Mouse (Mus musculus) intestine, postnatal 0 days (tissue): ENCODE results near the gene Mrps35. TPM values are rescaled to one million over a fixed set of nuclear protein-coding genes. Genes with fewer than 3 reads are reported as not detected.

ENCODE experiments used
- ATAC-seq: fragments of 200-750 bp; cut with Nextera tagmentation; 2 replicates; pipeline ENCODE4 v1.8.0; 2017; ENCODE audit warnings: mild to moderate bottlenecking, moderate TSS enrichment, moderate library complexity
- H3K27ac ChIP-seq: fragments of 300-500 bp; sonication (generic); 2 replicates; pipeline ENCODE4 v1.5.1; 2014; ENCODE audit warnings: mild to moderate bottlenecking, low read depth, low read length, moderate library complexity
- H3K27me3 ChIP-seq: fragments of 300-500 bp; sonication (generic); replicated peaks from 2 replicates; pipeline ENCODE4 v1.6.1; 2014; ENCODE audit warnings: low read length, mixed read lengths; ENCODE audit not compliant: control insufficient read depth, insufficient read depth
- H3K36me3 ChIP-seq: fragments of 300-500 bp; sonication (generic); 2 replicates; pipeline ENCODE4 v1.6.1; 2014; ENCODE audit warnings: mild to moderate bottlenecking, moderate library complexity; ENCODE audit not compliant: control insufficient read depth, insufficient read depth
- H3K4me1 ChIP-seq: fragments of 300-500 bp; sonication (generic); replicated peaks from 2 replicates; pipeline ENCODE4 v1.6.1; 2014; ENCODE audit warnings: antibody characterized with exemption, low read length, mixed read lengths; ENCODE audit not compliant: control insufficient read depth, insufficient read depth
- H3K4me2 ChIP-seq: fragments of 300-500 bp; sonication (generic); replicated peaks from 2 replicates; pipeline ENCODE4 v1.6.1; 2014; ENCODE audit warnings: low read depth, mild to moderate bottlenecking, moderate library complexity
- H3K4me3 ChIP-seq: fragments of 300-500 bp; sonication (generic); 2 replicates; pipeline ENCODE4 v1.5.1; 2014; ENCODE audit warnings: low read depth, low read length
- H3K9ac ChIP-seq: fragments of 300-500 bp; sonication (generic); 2 replicates; pipeline ENCODE4 v1.6.1; 2014; ENCODE audit warnings: mild to moderate bottlenecking, low read depth, low read length
- H3K9me3 ChIP-seq: fragments of 300-500 bp; sonication (generic); 2 replicates; pipeline ENCODE4 v1.6.1; 2016; ENCODE audit warnings: mixed run types; ENCODE audit not compliant: control insufficient read depth
- CTCF ChIP-seq: sonication (generic); IDR thresholded peaks from 2 replicates; pipeline ENCODE4 v1.5.1; 2016; ENCODE audit warnings: low read depth, mild to moderate bottlenecking, control low read depth, antibody characterized with exemption, moderate library complexity
- WGBS: fragments of 180-500 bp; shearing (Covaris S2); extraction: QIAGEN DNeasy Blood & Tissue Kit; methylation state at CpG from one replicate; pipeline ENCODE4 v1.1.7; 2014; 5-methylcytosine and 5-hydroxymethylcytosine counted together
- polyA plus RNA-seq: library from polyadenylated mRNA; unstranded; fragments of >200 nt; fragmentation: Nextera tagmentation; extraction: Ambion mirVana; gene quantifications from 2 replicates; pipeline ENCODE4 v1.2.1, GENCODE M21; 2015

The Mrps35 gene
- polyA plus RNA-seq, 1 experiment from 2014 or later = 97.3 TPM

GRCm38 (mm10) chr6:147075808-147076387, 33.3 kb downstream of the Mrps35 start:
- Histone ChIP-seq H3K4me1 (no peaks in the 10 kb centered on the region), H3K36me3 (peaks cover 23% of the 10 kb centered on the region), H3K9ac (no peak overlapping the region), H3K9me3 (no peaks in the 10 kb centered on the region), H3K4me3 (no peak overlapping the region), H3K27ac (peak overlapping the region; percentile 21; the same call in 1 of the 2 replicates), H3K4me2 (no peak overlapping the region), H3K27me3 (no peaks in the 10 kb centered on the region)
- TF ChIP-seq CTCF = peak; percentile 22
- 53% methylated on average over 5 of the region's 5 CpGs for WGBS
- no peak for ATAC-seq

- TF ChIP-seq CTCF = no peak
- H3K27ac ChIP-seq = no peak overlapping the region
- 82% methylated on average over 8 of the region's 8 CpGs for WGBS
- no peak overlapping the region for H3K4me2 ChIP-seq
- no peaks in the 10 kb centered on the region for H3K9me3 ChIP-seq
- no peaks in the 10 kb centered on the region for H3K27me3 ChIP-seq
- peaks cover 13% of the 10 kb centered on the region for H3K36me3 ChIP-seq
- H3K9ac ChIP-seq = no peak overlapping the region
- no peaks in the 10 kb centered on the region for H3K4me1 ChIP-seq
- ATAC-seq = no peak
- H3K4me3 ChIP-seq = no peak overlapping the region
These were observed 34.3 kb downstream of the Mrps35 start for GRCm38 (mm10) chr6:147076878-147077277.

- no peak overlapping the region for H3K4me3 ChIP-seq
- no peak overlapping the region for H3K9ac ChIP-seq
- H3K27ac ChIP-seq = no peak overlapping the region
- ATAC-seq = no peak
- TF ChIP-seq CTCF = no peak
- no peaks in the 10 kb centered on the region for H3K4me1 ChIP-seq
- no peaks in the 10 kb centered on the region for H3K27me3 ChIP-seq
- H3K9me3 ChIP-seq = no peaks in the 10 kb centered on the region
- no peak overlapping the region for H3K4me2 ChIP-seq
- 94% methylated on average over 10 of the region's 10 CpGs for WGBS
- no peaks in the 10 kb centered on the region for H3K36me3 ChIP-seq
These were observed 37.4 kb downstream of the Mrps35 start for GRCm38 (mm10) chr6:147079919-147080318.

GRCm38 (mm10) chr6:147085398-147086040, 43.0 kb downstream of the Mrps35 start:
- H3K27me3 ChIP-seq = no peaks in the 10 kb centered on the region
- no peak for ATAC-seq
- WGBS = 64% methylated on average over 7 of the region's 7 CpGs
- no peak overlapping the region for H3K9ac ChIP-seq
- no peaks in the 10 kb centered on the region for H3K9me3 ChIP-seq
- no peaks in the 10 kb centered on the region for H3K4me1 ChIP-seq
- no peaks in the 10 kb centered on the region for H3K36me3 ChIP-seq
- H3K4me3 ChIP-seq = no peak overlapping the region
- no peak overlapping the region for H3K4me2 ChIP-seq
- no peak overlapping the region for H3K27ac ChIP-seq
- TF ChIP-seq CTCF = no peak

- Histone ChIP-seq H3K9me3 (no peaks in the 10 kb centered on the region), H3K9ac (no peak within 1 kb of the TSS), H3K4me3 (no peak within 1 kb of the TSS), H3K27me3 (no peaks in the 10 kb centered on the region), H3K4me2 (peak within 1 kb of the TSS; percentile 48), H3K27ac (no peak within 1 kb of the TSS), H3K36me3 (no peaks in the 10 kb centered on the region), H3K4me1 (no peaks in the 10 kb centered on the region)
- WGBS = 21% methylated on average over 20 of the region's 20 CpGs
- ATAC-seq = no peak
- no peak for TF ChIP-seq CTCF
These were observed 44.1 kb downstream of the Mrps35 start, which contains the start of gene Mansc4 for GRCm38 (mm10) chr6:147086594-147087225. Gene Mansc4, minus strand, starts transcription at chr6:147087032.

- H3K27ac ChIP-seq = no peak overlapping the region
- H3K9me3 ChIP-seq = no peaks in the 10 kb centered on the region
- H3K4me2 ChIP-seq = no peak overlapping the region
- H3K4me1 ChIP-seq = no peaks in the 10 kb centered on the region
- WGBS = 52% methylated on average over 7 of the region's 7 CpGs
- H3K36me3 ChIP-seq = no peaks in the 10 kb centered on the region
- TF ChIP-seq CTCF = no peak
- H3K27me3 ChIP-seq = no peaks in the 10 kb centered on the region
- ATAC-seq = no peak
- no peak overlapping the region for H3K9ac ChIP-seq
- H3K4me3 ChIP-seq = no peak overlapping the region
These were observed 45.2 kb downstream of the Mrps35 start for GRCm38 (mm10) chr6:147087736-147088135.
